Mouse (Mus musculus) NIH3T3 (cell line): ENCODE results near the gene Fam168b.

Experiments
- DNase-seq: peaks from one replicate; pipeline ENCODE4 v3.0.0-alpha.2; 2012; ENCODE audit warnings: low read depth

The Fam168b gene

DNA sequence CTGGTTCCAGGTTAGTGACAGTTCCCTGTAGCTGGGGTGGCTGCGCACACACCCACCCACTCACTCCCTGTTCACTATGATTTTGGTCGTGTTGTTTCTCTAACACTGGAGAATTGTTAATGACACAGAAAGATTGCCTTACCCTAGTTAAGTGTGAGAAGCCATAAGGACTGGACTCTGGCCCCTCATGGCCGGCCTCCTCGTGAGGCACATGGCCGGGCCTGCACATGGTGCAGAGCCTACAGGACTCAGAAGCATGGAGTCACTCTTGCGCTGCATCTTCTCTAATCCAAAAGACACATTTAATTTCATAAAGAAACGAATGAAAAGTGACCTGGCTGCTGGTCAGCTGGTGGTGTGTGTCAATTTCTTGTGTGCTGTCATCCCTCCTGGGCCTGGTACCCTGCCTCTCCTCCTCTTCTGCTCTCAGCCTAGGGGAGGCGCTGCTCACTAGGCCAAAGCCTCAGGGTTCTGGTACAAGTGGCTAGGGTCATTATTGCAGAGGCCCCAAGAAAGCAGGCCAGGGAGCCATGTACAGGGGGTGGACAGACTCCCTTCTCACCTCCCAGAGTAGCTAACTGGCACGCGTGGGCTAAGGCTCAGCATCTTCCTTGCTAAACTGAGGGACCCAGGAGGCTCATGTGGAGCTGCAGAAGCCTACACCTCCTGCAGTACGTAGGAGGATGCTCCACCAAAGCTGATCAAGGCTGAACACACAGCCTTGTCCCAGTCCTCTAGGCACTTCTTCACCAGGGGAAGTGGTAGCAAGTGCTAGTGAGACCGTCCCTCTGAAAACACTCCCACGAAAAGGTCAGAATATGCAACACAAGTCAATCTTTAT, 30.2 kb downstream of the Fam168b start:
- DNase-seq, result no peak

DNA sequence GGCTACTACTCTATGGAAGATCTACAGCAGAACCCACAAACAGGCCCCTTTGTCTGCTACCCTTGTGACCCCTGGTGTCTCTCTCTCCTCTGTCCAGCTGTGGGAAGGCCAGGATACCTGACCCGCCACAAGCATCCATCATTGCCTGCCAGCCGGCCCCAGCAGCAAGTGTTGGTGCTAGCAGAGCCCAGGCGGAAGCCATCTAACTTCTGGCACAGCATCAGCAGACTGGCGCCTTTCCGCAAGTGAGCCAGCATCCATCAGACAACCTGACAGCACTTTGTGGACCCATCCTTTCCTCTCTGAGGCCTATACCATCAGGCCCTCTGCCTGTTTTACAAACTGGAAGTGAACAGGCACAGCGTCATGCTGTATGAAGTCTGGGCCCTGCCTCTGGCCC, 31.3 kb downstream of the Fam168b start:
- DNase-seq, result no peak

DNA sequence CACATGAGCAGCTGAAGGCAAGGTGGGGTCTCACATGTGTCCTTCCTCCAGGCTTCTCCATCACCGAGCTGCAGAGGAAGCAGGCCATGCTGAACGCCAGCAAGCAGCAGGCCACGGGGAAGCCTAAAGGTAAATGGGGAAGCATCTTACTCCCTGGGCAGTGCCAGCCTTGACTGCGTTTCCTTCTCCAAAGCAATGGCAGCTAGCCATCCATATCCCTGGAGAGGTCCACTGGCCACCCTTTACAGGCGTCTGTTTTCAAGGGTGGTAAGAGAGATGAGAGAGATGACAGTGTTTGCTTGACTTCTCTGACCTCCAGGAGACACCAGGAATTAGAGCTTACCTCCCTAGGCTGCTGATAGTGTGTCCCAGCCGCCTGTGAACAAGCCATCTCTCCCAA, 31.8 kb downstream of the Fam168b start:
- no peak for DNase-seq

DNA sequence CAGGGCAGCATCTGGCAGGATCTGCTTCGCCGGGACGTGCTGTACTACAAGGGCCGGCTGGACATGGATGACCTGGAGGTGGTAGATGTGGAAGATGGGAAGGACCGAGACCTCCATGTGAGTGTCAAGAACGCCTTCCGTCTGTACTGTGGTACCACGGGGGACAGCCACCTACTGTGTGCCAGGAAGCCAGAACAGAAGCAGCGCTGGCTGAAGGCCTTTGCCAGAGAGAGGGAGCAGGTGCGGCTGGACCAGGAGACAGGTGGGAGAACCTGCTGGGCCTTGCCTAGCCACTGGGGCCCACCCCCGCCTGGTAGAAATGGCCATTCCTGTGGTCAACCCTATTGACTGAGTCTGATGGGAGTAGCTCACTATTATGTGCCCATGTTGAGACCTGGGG, 32.6 kb downstream of the Fam168b start:
- no peak for DNase-seq

DNA sequence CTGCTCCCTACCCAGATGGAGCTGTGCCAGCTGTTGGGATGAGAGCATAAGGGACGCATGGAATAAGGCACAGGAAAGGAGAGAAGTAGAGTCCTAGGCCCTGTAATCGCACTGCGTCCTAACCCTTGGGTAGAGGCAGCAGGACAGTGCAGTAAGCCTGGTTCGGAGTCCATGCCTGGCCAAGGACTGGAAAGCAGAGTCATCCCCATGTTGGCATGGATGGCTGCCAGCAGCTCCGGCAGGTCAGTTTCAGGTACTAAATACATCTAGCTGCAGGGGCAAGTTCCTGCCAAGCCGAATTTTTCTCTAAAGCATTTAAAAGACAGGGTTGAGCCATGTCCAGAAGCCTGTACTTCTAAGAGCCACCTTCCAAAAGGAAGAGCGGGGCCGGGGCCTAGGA, 34.4 kb downstream of the Fam168b start:
- no peak for DNase-seq

- DNase-seq, result no peak
Observed at GRCm38 (mm10) chr1:34805931-34806520, 36.8 kb downstream of the Fam168b start.

DNA sequence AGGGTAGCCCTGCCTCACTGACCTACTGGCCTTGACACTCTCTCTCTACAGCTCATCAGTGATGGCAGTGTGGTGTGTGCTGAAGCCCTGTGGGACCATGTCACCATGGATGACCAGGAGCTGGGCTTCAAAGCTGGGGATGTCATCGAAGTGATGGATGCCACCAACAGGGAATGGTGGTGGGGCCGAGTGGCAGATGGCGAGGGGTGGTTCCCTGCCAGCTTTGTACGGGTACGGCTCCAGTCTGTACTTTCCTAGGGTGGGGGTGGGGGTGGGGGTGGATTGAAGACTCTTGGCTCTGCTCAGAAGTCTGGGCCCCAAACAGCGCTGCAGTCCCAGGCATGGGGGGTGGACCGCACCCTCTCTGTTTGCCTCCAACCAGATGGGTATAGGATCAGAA, 38.0 kb downstream of the Fam168b start:
- DNase-seq, result no peak

- DNase-seq, result peak; percentile 36
Observed at GRCm38 (mm10) chr1:34802290-34802642, 40.6 kb downstream of the Fam168b start.

DNA sequence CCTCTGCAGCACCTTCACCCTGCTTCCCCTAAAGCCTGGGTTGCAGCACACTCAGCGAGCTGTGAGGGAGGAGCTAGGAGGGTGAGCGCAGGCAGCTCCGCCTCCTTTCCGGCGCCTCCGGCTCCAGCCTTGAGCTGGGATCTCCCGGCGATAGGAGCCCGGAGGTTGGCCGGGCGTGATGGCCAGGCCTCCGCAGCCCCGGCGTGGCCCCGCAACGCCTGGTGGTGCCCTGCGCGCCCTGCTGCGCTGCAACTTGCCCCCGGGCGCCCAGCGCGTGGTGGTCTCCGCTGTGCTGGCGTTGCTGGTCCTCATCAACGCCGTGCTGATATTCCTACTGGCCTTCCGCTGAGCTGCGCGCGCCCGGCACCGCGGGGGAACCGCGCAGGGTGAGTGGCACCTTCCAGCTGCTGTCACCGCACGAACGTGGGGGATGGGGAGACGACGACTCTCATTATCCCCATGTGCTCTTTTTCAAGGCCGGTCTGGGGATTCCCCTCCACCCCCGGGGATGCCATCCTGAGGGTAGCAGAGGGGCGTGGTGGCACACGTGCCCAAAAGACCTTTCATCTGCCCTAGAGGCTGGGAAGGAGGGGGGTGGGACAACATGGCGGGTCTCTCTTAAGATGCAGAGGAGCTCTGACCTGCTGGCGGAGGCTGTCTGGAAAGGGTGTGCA, 41.1 kb downstream of the Fam168b start:
- DNase-seq, result peak; percentile 84

GRCm38 (mm10) chr1:34799140-34799539, 43.7 kb downstream of the Fam168b start:
- no peak for DNase-seq

GRCm38 (mm10) chr1:34793304-34794300, 49.3 kb downstream of the Fam168b start:
- no peak for DNase-seq

DNA sequence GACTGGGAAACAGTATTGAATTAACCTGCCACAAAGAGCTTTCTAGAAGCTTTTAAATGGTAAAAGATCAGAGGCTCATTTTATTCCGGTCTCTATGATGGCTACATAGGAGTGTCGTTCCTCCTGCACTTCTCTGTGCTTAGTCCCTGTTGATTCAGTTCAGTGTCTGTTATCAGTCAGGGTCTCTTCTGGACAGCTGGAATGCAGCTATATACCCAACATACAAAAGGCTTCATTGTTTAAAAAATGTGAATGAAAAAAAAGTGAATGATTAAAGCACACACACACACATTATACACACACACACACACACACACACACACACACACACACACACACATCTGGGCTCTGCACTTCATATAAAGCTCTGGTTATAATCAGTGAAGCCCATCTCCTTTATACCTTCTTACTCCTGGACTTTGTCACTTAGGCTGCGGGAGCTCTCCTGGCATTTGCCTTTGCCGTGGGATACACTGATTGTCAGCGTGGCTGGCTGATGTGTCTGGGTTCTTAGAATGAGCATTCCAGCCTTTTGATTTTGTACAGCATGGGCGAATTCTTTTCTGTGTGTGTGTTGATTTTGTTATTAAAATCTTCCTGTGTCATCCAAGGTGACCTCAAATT, 59.2 kb downstream of the Fam168b start:
- DNase-seq, result no peak

DNA sequence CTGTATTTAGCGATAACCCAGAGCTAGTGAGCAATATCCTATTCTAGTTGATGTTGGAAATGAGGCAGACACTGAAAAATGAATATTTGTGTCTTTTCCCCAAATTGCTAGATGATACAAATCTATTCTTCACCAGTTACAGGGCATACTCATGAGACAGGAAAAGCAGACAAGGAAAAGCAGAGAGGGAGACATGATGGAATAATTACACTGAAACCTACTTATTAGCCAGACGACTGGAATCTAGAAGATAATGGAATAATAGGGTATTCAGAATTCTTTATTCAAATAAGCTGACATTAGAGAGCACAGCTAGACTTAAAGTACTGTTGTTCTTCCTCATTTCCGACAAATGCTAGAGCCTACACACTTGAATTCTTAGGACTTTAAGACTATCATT, 67.0 kb downstream of the Fam168b start:
- no peak for DNase-seq

DNA sequence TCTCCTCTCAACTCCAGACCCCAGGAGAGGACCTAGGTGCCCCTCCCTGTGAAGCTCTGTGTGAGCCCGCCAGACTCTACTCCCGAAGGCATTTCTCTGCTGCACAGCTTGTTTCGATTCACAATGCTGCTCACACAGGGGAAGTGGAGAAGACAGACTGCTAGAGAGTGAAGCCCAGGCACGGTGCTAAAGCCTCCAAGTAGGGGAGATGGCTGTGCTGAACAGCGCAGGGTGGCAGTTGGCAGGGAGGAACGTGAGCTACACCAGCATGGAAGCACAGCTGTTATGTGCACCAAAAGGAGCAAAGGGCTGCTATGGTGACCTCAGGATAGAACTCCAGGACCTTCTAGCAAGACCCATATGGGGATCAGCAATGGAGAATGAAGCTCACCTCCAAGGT, 74.0 kb downstream of the Fam168b start:
- no peak for DNase-seq

- no peak for DNase-seq
Observed at GRCm38 (mm10) chr1:34767851-34768250, 75.0 kb downstream of the Fam168b start.

DNA sequence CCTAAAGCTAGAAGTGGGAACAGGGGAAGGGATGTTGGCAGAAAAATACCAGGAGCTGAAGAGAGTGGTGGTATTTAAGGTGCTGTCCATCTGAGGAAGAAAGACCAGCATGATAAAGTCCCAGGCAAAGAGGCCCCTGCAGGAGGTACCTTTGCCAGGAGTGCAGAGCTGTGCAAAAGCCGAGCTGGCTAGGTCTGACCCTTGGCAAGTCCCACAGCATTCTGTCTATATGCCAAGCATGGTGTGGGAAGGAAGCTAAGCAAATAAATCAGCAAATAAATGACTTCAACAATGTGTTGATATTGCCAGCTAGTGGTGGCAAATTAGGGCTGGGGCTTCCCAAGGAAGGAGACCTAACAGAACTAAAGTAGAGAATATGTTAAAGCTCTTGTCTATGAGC, 76.0 kb downstream of the Fam168b start:
- no peak for DNase-seq
